ENCODE assay signal across 13 mouse cellular contexts in the genomic region with DNA sequence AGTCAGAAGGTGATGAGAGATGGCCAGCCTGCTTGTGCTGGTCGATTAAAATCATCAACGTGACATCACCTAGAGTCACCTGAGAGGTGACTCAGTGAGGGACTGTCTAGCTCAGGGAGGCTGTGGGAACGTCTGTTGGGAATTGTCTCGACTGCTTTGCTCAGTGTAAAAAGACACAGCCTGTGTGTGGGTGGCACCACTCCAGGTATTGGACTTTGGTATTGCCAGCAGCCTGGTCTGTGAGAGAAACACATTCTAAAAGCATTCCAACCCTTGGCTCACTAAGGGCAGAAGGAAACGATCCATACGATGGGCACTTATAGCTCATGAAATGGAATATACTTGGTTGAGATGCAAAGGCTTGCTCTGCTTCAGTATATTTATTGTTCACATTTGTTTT.
"Had no signal": no experiment of that assay in that cellular context is flagged by ENCODE, and none has a peak within 500 bp of the region (broad histone marks: within the 10 kb centered on the region; RNA-seq: fewer than 3 reads in every experiment).

No protein-coding gene starts in this region.

- DNase-seq: gastrocnemius, postnatal 14 days; gastrocnemius, postnatal 36 days; heart, adult 11 months; heart, adult 2 months; heart, postnatal 14 days; heart, postnatal 36 days; kidney, adult 11 months; kidney, adult 2 months; kidney, adult 9 months; kidney, postnatal 25 days; kidney, postnatal 4 days; liver; liver, embryonic 13.5 days had no signal
